Mouse (Mus musculus) urinary bladder, postnatal 36 days (tissue): Measurements from ENCODE around the gene Olfr601.
"Not testable (repeated sequence)": the region's sequence is repeated elsewhere in the genome, so short reads cannot be mapped to it uniquely, and the experiment has no call there.

Experiments
- DNase-seq, 2 experiments: peaks; one replicate each; pipeline ENCODE4 v3.0.0; 2022; ENCODE audit warnings: low spot score in 2 of 2, mixed read lengths in 1 of 2

The Olfr601 gene

DNA sequence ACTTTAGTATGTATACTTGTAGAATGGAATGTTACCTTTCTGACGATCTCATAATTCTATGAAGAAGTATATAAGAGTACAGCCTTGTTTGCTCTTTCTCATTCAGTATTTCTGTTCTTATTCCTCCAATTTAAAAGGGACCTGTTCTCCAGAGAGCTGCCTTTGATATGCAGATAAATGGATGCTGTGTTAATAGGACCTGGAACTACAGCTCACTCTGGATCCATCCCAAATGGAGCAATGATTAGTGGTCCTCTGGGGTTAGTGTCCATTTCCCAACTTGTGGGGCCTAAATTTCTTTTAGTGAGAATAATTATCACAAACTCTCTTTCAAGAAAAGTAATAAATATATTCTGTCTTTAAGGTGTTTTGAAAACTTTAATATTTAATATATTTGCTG is at the start of gene Olfr601:
Gene Olfr601 (minus strand): TSS at position 101 of the 400 bp plus-strand sequence.
- no peak for DNase-seq

GRCm38 (mm10) chr7:103406521-103407055 is 44.1 kb upstream of the Olfr601 start:
- not testable (repeated sequence) for DNase-seq

DNA sequence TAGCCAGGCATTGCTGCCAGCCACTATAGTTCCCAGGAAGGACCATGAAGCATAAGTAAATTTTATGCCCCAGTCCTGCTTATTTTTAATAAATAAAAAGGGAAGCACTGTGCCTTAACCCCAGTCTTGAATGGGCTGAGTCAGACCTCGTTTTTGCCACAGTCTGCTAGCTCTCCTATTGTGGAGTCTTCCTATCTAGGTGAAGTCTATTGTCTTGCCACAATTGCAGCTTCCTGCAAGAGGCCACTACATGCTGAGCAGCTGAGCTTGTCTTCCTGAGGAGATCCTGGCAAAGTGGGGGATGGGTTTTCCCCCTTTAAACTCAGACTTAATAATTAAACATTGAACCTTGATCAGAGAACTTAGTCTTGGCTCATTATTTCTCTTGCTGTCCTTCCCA is 36.5 kb upstream of the Olfr601 start:
- DNase-seq, result no peak

GRCm38 (mm10) chr7:103397758-103398157 is 35.3 kb upstream of the Olfr601 start:
- no peak for DNase-seq

DNA sequence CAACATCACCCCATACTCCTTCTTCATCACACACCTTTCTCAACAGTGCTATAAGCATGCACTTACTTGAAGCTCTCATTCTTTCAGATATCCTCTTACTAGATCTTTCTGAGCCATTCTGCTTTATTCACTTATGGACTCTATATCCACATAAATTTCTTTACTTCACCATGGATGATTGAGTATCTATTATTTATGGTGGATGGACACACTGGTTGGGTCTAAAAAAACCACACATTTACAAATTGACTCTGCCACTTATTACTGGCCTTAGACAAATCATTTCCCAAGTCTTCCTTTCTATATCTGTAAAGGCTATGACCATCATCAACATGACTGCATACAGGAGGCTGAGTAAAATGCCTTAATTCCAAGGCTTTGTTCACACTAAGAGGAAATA is 23.6 kb upstream of the Olfr601 start, which contains the start of gene Olfr603:
Gene Olfr603 (minus strand): TSS at position 101 of the 400 bp plus-strand sequence.
- no peak for DNase-seq

DNA sequence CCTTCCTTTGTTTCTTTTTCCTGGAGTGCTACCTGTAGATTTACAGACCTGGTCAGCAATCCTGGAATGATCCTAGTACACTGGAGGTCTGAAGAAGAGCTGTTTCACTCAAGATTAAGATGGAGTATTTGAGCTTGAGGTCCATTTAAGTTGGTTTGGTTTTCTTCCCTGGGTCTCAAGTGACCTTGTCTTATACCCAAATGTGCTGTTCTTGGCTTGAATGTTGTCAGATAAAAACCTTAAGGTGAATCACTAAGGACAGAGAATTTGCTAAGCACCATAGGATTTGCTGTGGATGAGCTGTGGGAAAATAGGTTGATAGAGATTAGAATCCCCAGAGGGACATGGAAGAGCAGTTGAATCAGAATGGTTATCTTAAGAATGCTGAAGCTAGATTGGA is 12.9 kb downstream of the Olfr601 start, which contains the start of gene Olfr600:
Gene Olfr600 (minus strand): TSS at position 101 of the 400 bp plus-strand sequence.
- DNase-seq, result no peak

GRCm38 (mm10) chr7:103335617-103336016 is 26.8 kb downstream of the Olfr601 start, which contains the start of gene Olfr599:
TSS of gene Olfr599 (plus strand) at chr7:103335917.
- DNase-seq, result no peak

- no peak for DNase-seq
These were observed 39.2 kb downstream of the Olfr601 start, which contains the start of gene Olfr598 for GRCm38 (mm10) chr7:103323268-103323667. TSS of gene Olfr598 (plus strand) at chr7:103323568.

- DNase-seq, result not testable (repeated sequence)
These were observed 46.4 kb downstream of the Olfr601 start, which contains the start of gene Olfr597 for GRCm38 (mm10) chr7:103316015-103316414. TSS of gene Olfr597 (plus strand) at chr7:103316315.
